Mouse (Mus musculus) cerebellum, adult 2 months (tissue): ENCODE data around the gene A3galt2.

Source experiments
- CTCF ChIP-seq: fragments of 200-500 bp; IDR thresholded peaks from 2 replicates; pipeline ENCODE4 v1.5.1; 2011; ENCODE audit warnings: low read depth, mild to moderate bottlenecking, control low read depth, low read length, moderate library complexity, borderline replicate concordance; ENCODE audit not compliant: insufficient read depth
- POLR2A ChIP-seq: fragments of 200-500 bp; IDR thresholded peaks from 2 replicates; pipeline ENCODE4 v1.6.1; 2011; ENCODE audit warnings: low read length, control low read depth, borderline replicate concordance; ENCODE audit not compliant: insufficient read depth

DNA sequence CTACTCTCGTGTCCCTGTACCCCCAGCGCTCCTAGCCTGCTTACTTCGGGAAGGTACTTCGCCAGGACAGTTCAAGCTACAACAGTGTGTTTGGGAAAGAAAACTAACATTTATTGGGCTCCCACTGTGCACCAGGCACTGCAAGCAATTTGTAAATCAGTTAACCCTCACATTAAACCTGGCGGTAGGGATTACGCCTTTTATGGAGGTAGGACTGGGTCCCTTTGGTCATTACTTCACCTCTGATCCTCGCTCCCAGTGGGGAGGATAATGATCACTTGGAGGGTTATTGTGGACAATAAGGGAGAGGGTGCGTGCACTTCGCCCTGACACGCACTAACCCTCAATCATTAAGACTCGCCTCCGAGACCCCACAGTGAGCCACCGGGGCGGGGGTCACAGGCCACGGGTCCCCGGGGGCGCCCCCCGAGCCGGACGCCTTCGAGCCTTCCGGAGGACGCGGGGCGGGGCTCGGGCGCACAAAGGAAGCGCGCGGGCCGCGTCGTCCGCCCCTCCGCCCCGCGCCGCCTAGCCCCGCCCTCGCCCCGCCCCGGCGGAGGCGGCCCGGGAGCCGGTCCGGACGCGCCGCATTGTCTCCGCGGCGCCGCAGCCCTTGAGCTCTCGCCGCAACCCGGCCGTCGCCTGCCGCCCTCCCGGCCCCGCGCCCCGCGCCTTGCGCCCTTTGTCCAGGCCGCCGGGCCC, 28.0 kb upstream of the A3galt2 start:
- TF ChIP-seq CTCF = no peak
- peak; percentile 83 for TF ChIP-seq POLR2A
